Mouse (Mus musculus) embryonic facial prominence, embryonic 13.5 days (tissue): ENCODE measurements around the gene Gsdma2. TPM values are rescaled to one million over a fixed set of nuclear protein-coding genes. Genes with fewer than 3 reads are reported as not detected.
"Not testable (repeated sequence)": the region's sequence is repeated elsewhere in the genome, so short reads cannot be mapped to it uniquely, and the experiment has no call there.

ENCODE experiments used
- ATAC-seq: fragments of 200-750 bp; cut with Nextera tagmentation; 2 replicates; pipeline ENCODE4 v1.8.0; 2017; ENCODE audit warnings: low read depth; ENCODE audit not compliant: insufficient number of reproducible peaks, insufficient read depth, low FRiP score, low TSS enrichment
- H3K27ac ChIP-seq: fragments of 300-500 bp; sonication (generic); 2 replicates; pipeline ENCODE4 v1.5.1; 2015; ENCODE audit warnings: moderate library complexity, mild to moderate bottlenecking, inconsistent platforms
- H3K27me3 ChIP-seq: fragments of 300-500 bp; sonication (generic); 2 replicates; pipeline ENCODE4 v1.6.1; 2015; ENCODE audit warnings: mild to moderate bottlenecking, inconsistent platforms
- H3K36me3 ChIP-seq: fragments of 300-500 bp; sonication (generic); 2 replicates; pipeline ENCODE4 v1.6.1; 2015; ENCODE audit warnings: mild to moderate bottlenecking, inconsistent platforms
- H3K4me1 ChIP-seq: fragments of 300-500 bp; sonication (generic); 2 replicates; pipeline ENCODE4 v1.6.1; 2015; ENCODE audit warnings: inconsistent platforms
- H3K4me2 ChIP-seq: fragments of 300-500 bp; sonication (generic); 2 replicates; pipeline ENCODE4 v1.6.1; 2015; ENCODE audit warnings: moderate library complexity, mild to moderate bottlenecking, inconsistent platforms
- H3K4me3 ChIP-seq: fragments of 300-500 bp; sonication (generic); 2 replicates; pipeline ENCODE4 v1.5.1; 2015; ENCODE audit warnings: mild to moderate bottlenecking, inconsistent platforms
- H3K9ac ChIP-seq: fragments of 300-500 bp; sonication (generic); 2 replicates; pipeline ENCODE4 v1.6.1; 2015; ENCODE audit warnings: mild to moderate bottlenecking, inconsistent platforms
- H3K9me3 ChIP-seq: fragments of 300-500 bp; sonication (generic); 2 replicates; pipeline ENCODE4 v1.6.1; 2016; ENCODE audit warnings: inconsistent platforms
- WGBS: fragments of 180-500 bp; shearing (Covaris S2); methylation state at CpG from one replicate; pipeline ENCODE4 v1.1.7; 2015; ENCODE audit warnings: mixed read lengths; 5-methylcytosine and 5-hydroxymethylcytosine counted together
- polyA plus RNA-seq: library from polyadenylated mRNA; unstranded; fragments of >200 nt; fragmentation: Nextera tagmentation; extraction: Ambion mirVana; gene quantifications from 2 replicates; pipeline ENCODE4 v1.2.1, GENCODE M21; 2015

Gsdma2 gene
- polyA plus RNA-seq, 1 experiment from 2014 or later, result not detected

DNA sequence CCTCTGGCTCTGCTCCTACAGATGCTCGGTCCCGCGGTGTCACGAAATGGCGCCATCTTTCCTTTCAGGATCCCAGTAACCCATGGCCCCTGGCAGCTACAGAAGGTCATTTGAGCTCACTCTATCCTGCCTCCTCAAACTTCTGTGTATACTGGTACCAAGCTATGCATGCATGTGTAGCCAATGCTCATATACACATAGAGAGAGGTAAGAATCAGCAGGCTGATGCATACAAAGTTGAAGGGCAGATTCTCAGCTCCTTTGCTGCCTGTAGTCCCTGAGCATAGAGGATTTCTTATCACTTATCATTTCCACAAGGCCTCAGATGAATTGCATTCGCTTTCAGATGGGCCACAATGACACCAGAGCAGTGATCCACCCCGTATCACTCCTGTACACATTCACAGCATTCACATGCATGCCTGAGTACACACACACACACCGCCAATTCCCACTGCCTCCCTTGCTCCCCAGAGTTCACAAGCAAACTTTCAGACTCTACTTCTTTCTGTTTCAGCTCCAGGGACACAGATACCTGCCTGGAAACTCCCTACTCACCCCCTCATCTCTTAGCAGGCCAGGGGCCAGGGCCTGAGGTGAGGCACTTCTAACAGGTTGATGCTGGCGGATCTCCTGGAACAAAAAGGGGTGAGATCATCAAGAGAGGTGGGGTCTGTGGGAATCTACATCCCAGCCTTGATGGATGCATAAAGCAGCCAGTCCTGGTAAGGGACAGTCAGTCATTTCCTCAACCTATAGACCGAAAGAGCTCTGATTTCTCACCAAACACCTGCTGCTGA is 20.7 kb upstream of the Gsdma2 start, which contains the start of the genes Gm12355 and Gsdma3:
TSS of gene Gm12355 (minus strand) at position 51 of the 800 bp plus-strand sequence.
TSS of gene Gsdma3 (plus strand) at position 750 of the 800 bp plus-strand sequence.
- ATAC-seq, result no peak
- Histone ChIP-seq H3K27ac (no peak within 1 kb of the TSS), H3K4me1 (no peaks in the 10 kb centered on the region), H3K9ac (no peak within 1 kb of the TSS), H3K4me2 (no peak within 1 kb of the TSS), H3K9me3 (0 out of 2 replicates have a peak, but pooled peaks cover 5% of the 10 kb centered on the region), H3K27me3 (peaks cover 3% of the 10 kb centered on the region; the same call in 1 of the 2 replicates), H3K4me3 (no peak within 1 kb of the TSS), H3K36me3 (no peaks in the 10 kb centered on the region)
- WGBS, result 86% methylated on average over 10 of the region's 10 CpGs

DNA sequence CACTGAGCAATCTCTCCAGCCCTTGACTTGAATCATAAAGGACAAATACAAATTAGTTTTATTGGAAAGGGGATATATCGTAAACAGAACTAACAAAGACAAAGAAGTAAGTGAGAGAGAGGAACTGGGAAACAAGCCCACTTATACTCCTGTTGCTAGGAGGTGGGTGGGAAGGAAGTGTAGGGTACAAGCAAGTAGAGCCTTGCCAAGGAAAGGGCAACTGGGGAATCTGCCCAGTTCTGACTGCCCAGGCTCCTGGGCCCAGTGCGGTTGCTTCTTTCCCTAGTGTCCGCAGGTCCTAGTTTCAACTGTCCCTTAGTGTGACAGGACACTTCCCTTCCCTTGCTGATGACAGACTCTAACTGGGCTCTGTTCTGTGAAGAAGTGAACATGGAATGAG is 17.9 kb upstream of the Gsdma2 start:
- WGBS, result 98% methylated on average over 3 of the region's 3 CpGs
- no peak overlapping the region for H3K9ac ChIP-seq
- ATAC-seq, result no peak
- H3K27me3 ChIP-seq, result peaks cover 3% of the 10 kb centered on the region; the same call in 1 of the 2 replicates
- H3K4me3 ChIP-seq, result no peak overlapping the region
- H3K9me3 ChIP-seq, result 0 out of 2 replicates have a peak, but pooled peaks cover 3% of the 10 kb centered on the region
- H3K27ac ChIP-seq, result no peak overlapping the region
- no peak overlapping the region for H3K4me2 ChIP-seq
- H3K4me1 ChIP-seq, result no peaks in the 10 kb centered on the region
- H3K36me3 ChIP-seq, result no peaks in the 10 kb centered on the region

DNA sequence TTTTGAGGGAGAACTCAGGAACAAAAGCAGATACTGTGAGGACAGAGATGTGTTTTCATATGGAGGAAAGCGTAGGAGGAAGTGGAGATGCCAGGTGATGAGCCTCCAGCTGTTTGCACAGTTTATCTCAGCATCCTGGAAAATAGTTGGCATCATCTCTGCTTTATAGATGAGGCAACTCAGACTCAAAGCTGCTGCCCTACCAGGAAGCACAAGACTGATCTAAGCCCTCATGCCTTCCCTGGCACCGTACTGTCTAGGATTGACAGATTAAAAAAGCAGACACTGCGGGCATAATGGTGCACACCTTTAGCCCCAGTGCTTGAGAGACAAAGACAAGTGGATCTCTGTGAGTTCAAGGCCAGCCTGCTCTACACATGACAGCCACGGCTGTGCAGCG is 15.9 kb upstream of the Gsdma2 start:
- H3K9me3 ChIP-seq, result no peaks in the 10 kb centered on the region
- peaks cover 3% of the 10 kb centered on the region; the same call in 1 of the 2 replicates for H3K27me3 ChIP-seq
- H3K36me3 ChIP-seq, result no peaks in the 10 kb centered on the region
- H3K9ac ChIP-seq, result no peak overlapping the region
- no peak overlapping the region for H3K4me3 ChIP-seq
- no peak overlapping the region for H3K27ac ChIP-seq
- WGBS, result 81% methylated on average over 5 of the region's 5 CpGs
- H3K4me1 ChIP-seq, result no peaks in the 10 kb centered on the region
- no peak overlapping the region for H3K4me2 ChIP-seq
- ATAC-seq, result no peak

DNA sequence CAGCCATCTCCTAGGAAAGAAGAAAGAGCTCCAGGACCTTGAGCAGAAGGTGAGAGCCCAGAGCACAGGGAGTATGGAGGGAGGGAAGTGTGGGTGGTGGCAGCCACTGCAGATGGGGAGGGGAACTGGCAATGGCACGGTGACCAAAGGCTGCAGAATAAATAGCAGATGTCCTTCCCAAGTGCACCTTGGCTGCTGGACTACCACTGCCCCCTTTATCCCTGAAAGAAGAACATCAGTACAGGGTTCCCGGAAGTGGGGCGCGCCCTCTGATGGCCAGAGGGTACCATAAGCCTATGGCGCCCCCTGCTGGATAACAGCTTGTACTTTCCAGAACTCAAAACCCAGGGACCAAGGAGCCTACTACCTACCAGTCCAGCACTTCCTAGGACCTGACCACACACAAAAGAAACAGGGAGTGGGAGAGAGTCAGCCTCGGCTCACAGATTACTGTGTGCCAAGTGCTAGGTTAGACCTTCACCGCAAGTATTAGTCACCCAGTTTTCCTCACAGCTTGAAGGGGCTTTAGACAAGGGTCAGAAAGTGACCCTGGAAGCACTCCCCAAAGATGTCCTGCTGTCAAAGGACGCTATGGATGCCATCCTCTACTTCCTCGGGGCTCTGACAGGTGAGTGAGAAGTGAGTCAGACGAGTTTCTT is 11.1 kb upstream of the Gsdma2 start:
- not testable (repeated sequence) for H3K27ac ChIP-seq
- WGBS, result 28% methylated on average over 10 of the region's 10 CpGs

DNA sequence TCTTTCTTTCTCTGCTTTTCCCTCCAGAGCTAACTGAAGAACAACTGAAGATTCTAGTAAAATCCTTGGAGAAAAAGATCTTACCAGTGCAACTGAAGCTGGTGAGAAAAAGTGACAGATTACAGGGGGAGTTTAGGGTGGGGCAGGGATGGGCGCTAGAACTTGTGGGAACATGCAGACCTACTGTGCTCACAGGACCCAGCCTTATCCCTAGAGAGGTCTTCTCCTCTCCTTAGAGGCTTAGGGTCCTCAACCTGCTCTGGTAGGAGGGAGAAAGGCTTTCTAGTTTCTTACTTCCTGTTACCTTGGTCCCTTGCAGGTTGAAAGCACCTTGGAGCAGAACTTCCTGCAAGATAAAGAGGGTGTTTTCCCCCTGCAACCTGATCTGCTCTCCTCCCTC is 9.1 kb upstream of the Gsdma2 start:
- H3K27me3 ChIP-seq, result peaks cover 4% of the 10 kb centered on the region
- H3K4me2 ChIP-seq, result no peak overlapping the region
- no peak overlapping the region for H3K9ac ChIP-seq
- 79% methylated on average over 1 of the region's 1 CpGs for WGBS
- no peaks in the 10 kb centered on the region for H3K36me3 ChIP-seq
- ATAC-seq, result no peak
- no peak overlapping the region for H3K4me3 ChIP-seq
- H3K9me3 ChIP-seq, result no peaks in the 10 kb centered on the region
- H3K4me1 ChIP-seq, result no peaks in the 10 kb centered on the region
- no peak overlapping the region for H3K27ac ChIP-seq

More for the DNA sequence above, 11.1 kb upstream of the Gsdma2 start:
- not testable (repeated sequence) for H3K4me1 ChIP-seq, H3K36me3 ChIP-seq, H3K9ac ChIP-seq, ATAC-seq, H3K4me3 ChIP-seq, H3K4me2 ChIP-seq, H3K27me3 ChIP-seq, H3K9me3 ChIP-seq

DNA sequence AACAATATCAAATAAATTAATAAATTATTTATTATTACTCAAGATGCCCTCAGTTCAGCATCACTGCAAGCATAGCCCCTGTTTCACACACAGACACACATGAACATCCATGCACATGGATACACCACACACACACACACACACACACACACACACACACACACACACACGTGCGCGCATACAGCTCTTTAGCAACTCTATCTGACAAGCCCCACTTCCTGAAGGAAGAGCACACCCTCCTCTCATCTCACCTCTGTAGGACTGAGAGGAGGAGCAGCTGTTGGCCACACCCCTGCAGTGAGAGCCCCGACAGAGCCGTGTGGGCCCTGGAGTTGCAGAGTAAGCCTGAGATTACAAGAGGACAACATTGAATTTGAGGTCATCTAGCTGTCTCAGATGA is 6.5 kb upstream of the Gsdma2 start:
- H3K27me3 ChIP-seq, result peaks cover 4% of the 10 kb centered on the region
- H3K9me3 ChIP-seq, result no peaks in the 10 kb centered on the region
- no peaks in the 10 kb centered on the region for H3K4me1 ChIP-seq
- H3K4me3 ChIP-seq, result no peak overlapping the region
- no peak overlapping the region for H3K4me2 ChIP-seq
- no peak overlapping the region for H3K9ac ChIP-seq
- H3K27ac ChIP-seq, result no peak overlapping the region
- ATAC-seq, result no peak
- no peaks in the 10 kb centered on the region for H3K36me3 ChIP-seq
- 66% methylated on average over 5 of the region's 5 CpGs for WGBS

DNA sequence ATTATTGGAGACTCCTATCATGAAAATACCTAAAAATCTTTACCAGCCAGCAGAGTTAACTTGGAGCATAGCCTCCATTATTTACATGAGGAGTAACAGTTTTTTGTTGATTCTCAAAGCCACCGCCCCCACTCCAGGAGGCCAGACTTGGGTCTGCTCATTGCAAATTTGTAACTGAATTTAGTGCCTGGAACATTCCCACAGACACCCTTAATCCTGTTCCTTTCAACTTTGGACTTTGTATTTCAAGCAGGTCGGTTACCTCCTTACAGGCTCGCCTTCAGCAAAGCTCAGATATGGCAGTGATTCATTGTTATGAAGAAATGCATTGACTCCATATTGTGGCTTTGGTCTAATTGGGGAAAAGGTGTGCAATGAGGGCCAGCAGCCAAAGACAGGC is 1.8 kb upstream of the Gsdma2 start:
- Histone ChIP-seq H3K9me3 (no peaks in the 10 kb centered on the region), H3K4me2 (no peak overlapping the region), H3K27ac (no peak overlapping the region), H3K27me3 (peaks cover 17% of the 10 kb centered on the region), H3K36me3 (no peaks in the 10 kb centered on the region), H3K9ac (no peak overlapping the region), H3K4me3 (no peak overlapping the region), H3K4me1 (no peaks in the 10 kb centered on the region)
- WGBS, result 82% methylated on average over 3 of the region's 3 CpGs
- no peak for ATAC-seq

DNA sequence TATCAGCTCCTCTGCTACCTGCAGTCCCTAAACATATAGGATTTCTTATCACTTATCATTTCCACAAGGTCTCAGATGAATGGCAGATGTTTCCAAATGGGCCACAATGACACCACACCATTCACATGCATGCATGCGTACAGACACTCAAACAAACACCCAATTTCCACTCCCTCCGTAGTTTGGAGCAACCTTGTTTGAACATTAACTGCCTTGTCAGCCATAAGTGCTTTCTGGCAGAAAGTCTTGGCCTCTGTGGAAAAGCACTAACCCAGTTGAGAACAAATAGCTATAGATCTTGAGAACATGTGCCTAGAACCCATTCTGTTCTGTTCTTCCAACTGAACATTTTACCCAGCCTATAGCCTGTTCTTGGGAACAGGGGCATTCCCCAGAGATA is 613 bp upstream of the Gsdma2 start:
- no peak for ATAC-seq
- no peaks in the 10 kb centered on the region for H3K9me3 ChIP-seq
- H3K4me1 ChIP-seq, result no peaks in the 10 kb centered on the region
- H3K27ac ChIP-seq, result no peak overlapping the region
- no peak overlapping the region for H3K4me3 ChIP-seq
- H3K4me2 ChIP-seq, result no peak overlapping the region
- H3K36me3 ChIP-seq, result no peaks in the 10 kb centered on the region
- H3K27me3 ChIP-seq, result peaks cover 14% of the 10 kb centered on the region
- WGBS, result 85% methylated on average over 2 of the region's 2 CpGs
- no peak overlapping the region for H3K9ac ChIP-seq

DNA sequence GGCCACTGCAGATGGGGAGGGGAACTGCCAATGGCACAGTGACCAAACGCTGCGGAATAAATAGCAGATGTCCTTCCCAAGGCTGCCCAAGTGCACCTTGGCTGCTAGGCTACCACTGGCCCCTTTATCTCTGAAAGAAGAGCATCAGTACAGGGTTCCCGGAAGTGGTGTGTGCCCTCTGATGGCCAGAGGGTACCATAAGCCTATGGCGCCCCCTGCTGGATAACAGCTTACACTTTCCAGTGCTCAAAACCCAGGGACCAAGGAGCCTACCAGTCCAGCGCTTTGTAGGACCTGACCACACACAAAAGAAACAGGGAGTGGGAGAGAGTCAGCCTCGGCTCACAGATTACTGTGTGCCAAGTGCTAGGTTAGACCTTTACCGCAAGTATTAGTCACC is 8.5 kb downstream of the Gsdma2 start:
- not testable (repeated sequence) for H3K27ac ChIP-seq, H3K9me3 ChIP-seq, H3K9ac ChIP-seq, H3K4me3 ChIP-seq, H3K27me3 ChIP-seq, ATAC-seq, H3K4me2 ChIP-seq, H3K4me1 ChIP-seq, H3K36me3 ChIP-seq
- 15% methylated on average over 7 of the region's 7 CpGs for WGBS

DNA sequence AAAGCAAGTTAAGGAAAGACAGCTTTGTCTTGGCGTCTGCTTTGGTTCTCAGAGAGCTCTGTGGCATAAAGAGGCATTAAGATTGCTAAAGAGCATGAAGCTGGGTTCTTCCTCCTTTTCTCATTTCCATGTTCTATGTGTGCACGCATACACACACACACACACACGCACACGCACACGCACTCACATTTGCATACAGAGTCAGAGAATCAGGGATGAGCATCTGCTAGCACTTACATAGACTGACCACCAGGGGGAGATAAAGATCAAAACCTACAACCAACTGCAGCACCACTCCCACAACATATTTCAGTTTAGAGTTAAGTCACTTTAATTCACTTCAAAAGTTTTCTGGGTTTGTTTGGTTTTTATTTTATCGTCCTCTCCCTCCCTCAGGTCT is 14.0 kb downstream of the Gsdma2 start:
- H3K36me3 ChIP-seq, result no peaks in the 10 kb centered on the region
- H3K4me3 ChIP-seq, result no peak overlapping the region
- no peak overlapping the region for H3K9ac ChIP-seq
- WGBS, result 16% methylated on average over 6 of the region's 6 CpGs
- peaks cover 6% of the 10 kb centered on the region; the same call in 1 of the 2 replicates for H3K27me3 ChIP-seq
- H3K9me3 ChIP-seq, result no peaks in the 10 kb centered on the region
- peak overlapping the region; percentile 18; the same call in 1 of the 2 replicates for H3K4me2 ChIP-seq
- no peaks in the 10 kb centered on the region for H3K4me1 ChIP-seq
- no peak overlapping the region for H3K27ac ChIP-seq
- ATAC-seq, result no peak

DNA sequence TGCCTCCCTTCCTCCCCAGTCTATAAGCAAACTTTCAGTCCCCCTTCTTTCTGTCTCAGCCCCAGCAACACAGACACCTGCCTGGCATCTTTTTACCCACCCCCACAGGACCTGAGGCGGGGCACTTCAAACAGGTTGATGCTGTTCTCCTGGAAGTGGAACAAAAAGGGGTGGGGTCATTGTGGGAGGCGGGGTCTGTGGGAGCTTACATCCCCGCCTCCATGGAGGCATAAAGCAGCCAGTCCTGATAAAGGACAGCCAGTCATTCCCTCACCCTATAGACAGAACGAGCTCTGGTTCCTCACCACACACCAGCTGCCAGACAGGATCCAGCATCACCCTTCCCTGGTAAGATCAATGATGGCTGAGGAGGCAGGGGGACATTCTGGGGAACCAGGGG is 17.5 kb downstream of the Gsdma2 start, which contains the start of gene Gsdma:
TSS of gene Gsdma (plus strand) at position 261 of the 400 bp plus-strand sequence.
- Histone ChIP-seq H3K27ac (no peak within 1 kb of the TSS), H3K4me2 (no peak within 1 kb of the TSS), H3K9ac (no peak within 1 kb of the TSS), H3K27me3 (peaks cover 35% of the 10 kb centered on the region), H3K9me3 (no peaks in the 10 kb centered on the region), H3K4me1 (no peaks in the 10 kb centered on the region), H3K4me3 (no peak within 1 kb of the TSS), H3K36me3 (no peaks in the 10 kb centered on the region)
- ATAC-seq, result no peak
- 16% methylated on average over 4 of the region's 4 CpGs for WGBS

DNA sequence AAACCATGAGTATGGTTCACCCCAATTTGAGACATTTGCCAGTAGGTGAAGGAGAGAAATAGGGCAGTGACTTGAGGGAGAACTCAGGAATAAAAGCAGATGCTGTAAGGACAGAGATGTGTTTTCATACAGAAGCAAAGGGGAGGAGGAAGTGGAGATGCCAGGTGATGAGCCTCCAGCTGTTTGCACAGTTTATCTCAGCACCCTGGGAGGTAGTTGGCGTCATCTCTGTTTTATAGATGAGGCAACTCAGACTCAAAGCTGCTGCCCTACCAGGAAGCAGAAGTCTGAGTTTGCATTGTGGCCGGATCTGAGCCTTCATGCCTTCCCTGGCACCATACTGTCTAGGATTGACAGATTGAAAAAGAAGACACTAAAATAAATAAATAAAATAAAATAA is 22.4 kb downstream of the Gsdma2 start:
- Histone ChIP-seq H3K27ac (no peak overlapping the region), H3K9me3 (no peaks in the 10 kb centered on the region), H3K36me3 (no peaks in the 10 kb centered on the region), H3K27me3 (peaks cover 39% of the 10 kb centered on the region), H3K4me1 (no peaks in the 10 kb centered on the region), H3K4me2 (no peak overlapping the region), H3K9ac (no peak overlapping the region), H3K4me3 (no peak overlapping the region)
- no peak for ATAC-seq
- WGBS, result 63% methylated on average over 2 of the region's 2 CpGs
